Mouse (Mus musculus) cerebellum, adult 11 months (tissue): ENCODE data around the gene Ufc1.
A peak's percentile ranks its signal among the peaks of the same experiment; 100 is the strongest.
"Not testable (repeated sequence)": the region's sequence is repeated elsewhere in the genome, so short reads cannot be mapped to it uniquely, and the experiment has no call there.

ENCODE experiments used
- DNase-seq: peaks from one replicate; pipeline ENCODE4 v3.0.0; 2022

Ufc1 gene

GRCm38 (mm10) chr1:171294298-171295062 lies at the start of gene Ufc1:
Ufc1 (minus strand) TSS chr1:171295024.
- DNase-seq = peak; percentile 81

GRCm38 (mm10) chr1:171343922-171344677 lies 49.3 kb upstream of the Ufc1 start:
- DNase-seq = no peak

- no peak for DNase-seq
These were observed 47.7 kb upstream of the Ufc1 start for GRCm38 (mm10) chr1:171342262-171343207.

GRCm38 (mm10) chr1:171330216-171330560 lies 35.4 kb upstream of the Ufc1 start:
- DNase-seq = no peak

GRCm38 (mm10) chr1:171329433-171330215 lies 34.8 kb upstream of the Ufc1 start:
- peak; percentile 71 for DNase-seq

GRCm38 (mm10) chr1:171328839-171329432 lies 34.1 kb upstream of the Ufc1 start, which contains the start of gene Dedd:
Dedd (plus strand) TSS chr1:171329145.
- DNase-seq = peak; percentile 90

GRCm38 (mm10) chr1:171328244-171328643 lies 33.4 kb upstream of the Ufc1 start:
- DNase-seq = no peak

- not testable (repeated sequence) for DNase-seq
These were observed 31.8 kb upstream of the Ufc1 start for GRCm38 (mm10) chr1:171326588-171326987.

GRCm38 (mm10) chr1:171325571-171325970 lies 30.7 kb upstream of the Ufc1 start:
- DNase-seq = no peak

GRCm38 (mm10) chr1:171322012-171322411 lies 27.2 kb upstream of the Ufc1 start:
- no peak for DNase-seq

GRCm38 (mm10) chr1:171321415-171321814 lies 26.6 kb upstream of the Ufc1 start:
- no peak for DNase-seq

GRCm38 (mm10) chr1:171320151-171320550 lies 25.3 kb upstream of the Ufc1 start:
- DNase-seq = peak; percentile 67

- no peak for DNase-seq
These were observed 24.9 kb upstream of the Ufc1 start for GRCm38 (mm10) chr1:171319748-171320147.

GRCm38 (mm10) chr1:171309321-171309720 lies 14.5 kb upstream of the Ufc1 start:
- no peak for DNase-seq

GRCm38 (mm10) chr1:171306157-171306556 lies 11.3 kb upstream of the Ufc1 start:
- not testable (repeated sequence) for DNase-seq

GRCm38 (mm10) chr1:171298226-171298625 lies 3.4 kb upstream of the Ufc1 start:
- DNase-seq = no peak

- no peak for DNase-seq
These were observed 209 bp upstream of the Ufc1 start for GRCm38 (mm10) chr1:171295063-171295402.

GRCm38 (mm10) chr1:171293906-171294297 lies 922 bp downstream of the Ufc1 start:
- no peak for DNase-seq

GRCm38 (mm10) chr1:171293351-171293750 lies 1.5 kb downstream of the Ufc1 start:
- no peak for DNase-seq

- no peak for DNase-seq
These were observed 6.5 kb downstream of the Ufc1 start for GRCm38 (mm10) chr1:171288328-171288727.

GRCm38 (mm10) chr1:171287136-171288081 lies 7.4 kb downstream of the Ufc1 start, which contains the start of gene Usp21:
Usp21 (minus strand) TSS chr1:171287991.
- peak; percentile 94 for DNase-seq
